Mouse (Mus musculus): ENCODE measurements at regions not wholly inside any gene's neighbourhood (a gene's known extent, or its start where the extent isn't known, plus 50 kb on each side); places are given as distances from the start of the nearest gene placed in this dataset.

DNA sequence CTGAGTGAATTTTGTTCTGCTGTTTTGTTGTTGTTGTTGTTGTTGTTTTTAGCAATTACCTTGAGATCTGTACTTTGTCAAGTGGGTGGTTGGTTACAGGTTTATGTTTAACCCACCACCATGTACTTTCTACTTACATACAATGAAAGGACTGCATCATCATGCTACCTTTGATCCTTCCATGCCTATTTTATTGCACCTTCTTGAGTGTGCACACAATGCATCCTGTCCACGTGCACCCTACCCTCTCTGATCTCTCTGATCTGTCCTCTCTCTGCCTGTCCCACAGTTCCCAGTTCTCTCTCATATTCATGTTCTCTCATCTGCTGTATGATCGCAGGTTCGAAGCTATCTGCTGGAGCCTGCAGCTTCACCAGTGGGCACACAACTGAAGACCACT lies 59.9 kb upstream of the Gas1 start:
- Histone ChIP-seq H3K4me3 (replicated peaks) (no peak overlapping the region), H3K27ac (no peak overlapping the region), H3K27me3 (no peaks in the 10 kb centered on the region), H3K4me1 (no peaks in the 10 kb centered on the region), H3K9ac (no peak overlapping the region), H3K4me2 (no peak overlapping the region), H3K36me3 (replicated peaks) (no peaks in the 10 kb centered on the region), H3K9me3 (no peaks in the 10 kb centered on the region)
- ATAC-seq (ENCODE audit: low FRiP score): no peak
- 92% methylated on average over 3 of the region's 3 CpGs for WGBS

DNA sequence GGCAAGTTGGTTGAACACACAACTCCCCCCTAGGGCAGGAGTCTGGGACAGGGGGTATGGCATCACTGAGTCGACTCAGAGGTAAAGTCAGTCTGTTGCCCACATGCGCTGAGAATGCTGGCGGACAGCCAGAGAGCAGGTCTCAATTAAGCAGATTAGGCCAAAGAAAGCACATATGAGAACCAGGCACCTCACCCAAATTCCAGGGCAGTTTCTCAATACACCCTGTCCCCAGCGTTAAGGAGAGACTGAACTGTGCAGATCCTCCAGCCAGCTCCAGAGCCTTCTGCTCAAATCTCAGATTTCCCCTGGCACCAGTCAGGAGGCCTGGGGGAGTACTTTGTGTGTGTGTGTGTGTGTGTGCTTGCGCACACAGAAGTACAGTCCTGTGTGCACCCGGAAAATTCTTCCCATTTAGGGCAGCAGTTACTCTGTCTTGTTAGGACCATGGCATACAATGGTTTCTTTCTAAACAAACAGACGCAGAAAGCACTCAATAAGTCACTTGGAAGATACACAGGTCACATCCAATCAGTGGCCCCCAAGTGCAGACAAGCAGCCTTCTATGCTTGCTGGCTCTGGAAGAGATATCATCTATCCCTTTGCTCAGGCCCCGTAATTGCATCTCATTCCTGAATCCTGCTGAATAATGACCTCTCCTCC lies 65.4 kb upstream of the Gas1 start:
- Histone ChIP-seq H3K36me3 (replicated peaks) (no peaks in the 10 kb centered on the region), H3K27ac (peak overlapping the region; percentile 42), H3K9me3 (no peaks in the 10 kb centered on the region), H3K4me3 (replicated peaks) (no peak overlapping the region), H3K4me1 (0 out of 2 replicates have a peak, but pooled peaks cover 5% of the 10 kb centered on the region), H3K4me2 (no peak overlapping the region), H3K9ac (no peak overlapping the region), H3K27me3 (no peaks in the 10 kb centered on the region)
- no peak for ATAC-seq (ENCODE audit: low FRiP score)
- 68% methylated on average over 8 of the region's 8 CpGs for WGBS

DNA sequence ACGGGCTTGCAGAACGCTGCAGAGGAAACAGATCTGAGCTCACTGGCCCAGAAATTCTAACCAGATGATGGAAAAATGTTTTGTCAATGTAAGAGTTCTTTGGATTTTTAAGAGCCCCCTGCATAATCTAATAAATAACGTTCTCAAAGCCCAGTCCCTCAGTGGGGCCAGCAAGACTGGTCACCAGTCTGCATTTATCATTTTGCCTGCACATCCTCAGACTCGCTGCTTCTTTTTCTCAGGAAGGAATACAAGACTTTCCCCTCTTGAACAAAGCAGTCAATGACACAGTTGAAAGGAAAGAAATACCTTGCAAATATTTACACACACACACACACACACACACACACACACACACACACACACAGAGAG lies 65.9 kb upstream of the Gas1 start:
- Histone ChIP-seq H3K27ac (peak overlapping the region; percentile 42; the same call in 1 of the 2 replicates), H3K9ac (no peak overlapping the region), H3K27me3 (no peaks in the 10 kb centered on the region), H3K9me3 (no peaks in the 10 kb centered on the region), H3K36me3 (replicated peaks) (no peaks in the 10 kb centered on the region), H3K4me1 (0 out of 2 replicates have a peak, but pooled peaks cover 5% of the 10 kb centered on the region), H3K4me3 (replicated peaks) (no peak overlapping the region), H3K4me2 (no peak overlapping the region)
- WGBS: 66% methylated on average over 4 of the region's 4 CpGs
- no peak for ATAC-seq (ENCODE audit: low FRiP score)

DNA sequence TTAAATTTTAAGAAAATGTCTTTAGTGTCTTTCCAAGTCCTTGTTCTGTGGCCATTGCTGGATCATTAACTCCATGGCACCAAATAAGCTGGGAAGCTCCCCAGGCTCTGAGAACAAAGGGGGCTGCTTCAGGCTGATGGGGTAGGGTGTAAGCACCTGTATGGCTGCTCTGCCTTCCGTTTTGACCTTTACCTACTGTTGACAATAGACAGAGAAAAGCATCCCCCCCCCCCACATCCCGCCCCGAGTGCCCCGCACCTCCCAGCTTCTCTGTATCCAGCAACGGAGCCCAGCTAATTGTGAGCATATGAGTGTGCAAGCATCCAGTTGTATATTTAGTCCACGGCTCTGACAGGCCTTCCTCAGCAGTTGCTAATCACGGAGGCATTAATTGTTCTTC lies 78.0 kb upstream of the Gas1 start:
- no peak overlapping the region for H3K4me2 ChIP-seq
- H3K9me3 ChIP-seq: no peaks in the 10 kb centered on the region
- H3K4me1 ChIP-seq: 0 out of 2 replicates have a peak, but pooled peaks cover 4% of the 10 kb centered on the region
- H3K27ac ChIP-seq: no peak overlapping the region
- no peaks in the 10 kb centered on the region for H3K27me3 ChIP-seq
- no peaks in the 10 kb centered on the region for H3K36me3 ChIP-seq (replicated peaks)
- H3K9ac ChIP-seq: no peak overlapping the region
- 47% methylated on average over 7 of the region's 7 CpGs for WGBS
- no peak for ATAC-seq (ENCODE audit: low FRiP score)
- no peak overlapping the region for H3K4me3 ChIP-seq (replicated peaks)

DNA sequence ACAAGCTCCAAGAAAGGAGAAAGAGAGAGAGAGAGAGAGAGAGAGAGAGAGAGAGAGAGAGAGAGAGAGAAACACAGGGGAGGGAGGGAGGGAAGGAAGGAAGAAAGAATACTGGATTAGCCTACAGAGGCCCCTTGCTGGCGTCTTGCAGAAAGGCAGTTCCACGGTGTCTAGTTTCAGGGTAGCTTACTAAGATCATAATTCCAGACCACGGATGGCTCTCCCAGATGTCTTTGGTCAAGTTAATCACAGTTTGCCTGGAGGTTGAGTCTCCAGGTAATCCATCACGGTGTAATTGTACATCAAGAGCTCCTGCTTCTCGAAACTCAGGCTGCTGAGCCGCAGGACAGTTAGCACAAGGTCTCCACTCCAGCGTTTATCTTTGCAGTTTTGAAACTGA lies 78.5 kb upstream of the Gas1 start:
- 63% methylated on average over 7 of the region's 7 CpGs for WGBS
- no peak for ATAC-seq (ENCODE audit: low FRiP score)

DNA sequence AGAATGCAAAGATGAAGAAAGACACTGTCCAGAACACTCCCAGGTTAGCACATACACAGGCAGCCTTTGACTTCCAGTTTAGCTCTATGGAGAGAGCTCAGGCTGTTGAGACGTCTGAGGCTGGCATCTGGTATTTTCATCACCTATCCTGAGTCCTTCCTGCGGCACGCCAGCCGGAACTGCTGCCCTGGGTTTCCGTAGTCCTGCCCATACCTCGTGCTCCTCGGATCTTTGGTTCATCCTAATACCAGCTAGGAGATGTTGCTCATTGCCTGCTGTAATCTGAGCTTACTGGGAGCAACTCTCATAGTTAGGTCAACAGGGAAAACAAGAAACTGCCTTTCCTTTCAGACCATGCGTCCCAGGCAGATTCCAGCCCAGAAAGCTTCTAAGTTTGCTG lies 79.8 kb upstream of the Gas1 start:
- H3K4me3 ChIP-seq (replicated peaks): no peak overlapping the region
- 73% methylated on average over 8 of the region's 8 CpGs for WGBS
- H3K27me3 ChIP-seq: no peaks in the 10 kb centered on the region
- H3K4me1 ChIP-seq: 0 out of 2 replicates have a peak, but pooled peaks cover 4% of the 10 kb centered on the region
- ATAC-seq (ENCODE audit: low FRiP score): no peak
- no peak overlapping the region for H3K4me2 ChIP-seq
- no peak overlapping the region for H3K9ac ChIP-seq
- no peaks in the 10 kb centered on the region for H3K36me3 ChIP-seq (replicated peaks)
- H3K27ac ChIP-seq: no peak overlapping the region
- no peaks in the 10 kb centered on the region for H3K9me3 ChIP-seq

More for the DNA sequence above, 78.5 kb upstream of the Gas1 start:
- H3K4me1 ChIP-seq: 0 out of 2 replicates have a peak, but pooled peaks cover 4% of the 10 kb centered on the region
- H3K27ac ChIP-seq: no peak overlapping the region
- H3K4me2 ChIP-seq: no peak overlapping the region
- no peak overlapping the region for H3K9ac ChIP-seq
- H3K4me3 ChIP-seq (replicated peaks): no peak overlapping the region
- H3K9me3 ChIP-seq: no peaks in the 10 kb centered on the region
- no peaks in the 10 kb centered on the region for H3K36me3 ChIP-seq (replicated peaks)
- no peaks in the 10 kb centered on the region for H3K27me3 ChIP-seq

DNA sequence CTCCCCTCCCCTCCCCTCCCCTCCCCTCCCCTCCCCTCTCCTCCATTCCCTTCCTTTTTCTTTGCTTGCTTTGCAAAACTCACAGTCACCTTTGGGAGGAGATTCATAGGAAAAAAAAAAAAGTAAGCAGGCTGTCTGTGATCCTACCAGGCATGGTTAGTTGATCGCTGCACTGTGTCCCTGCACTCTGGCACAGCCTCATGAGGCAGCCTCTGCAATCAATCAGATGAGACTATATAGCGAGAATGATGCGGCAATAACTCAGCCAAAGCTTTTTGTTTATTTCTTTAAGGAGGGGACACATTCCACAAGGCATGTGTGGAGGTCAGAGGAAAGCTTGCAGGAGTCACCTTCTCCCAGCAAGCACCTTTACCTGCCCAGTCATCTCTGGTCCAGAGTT lies 80.7 kb upstream of the Gas1 start:
- Histone ChIP-seq H3K4me1 (0 out of 2 replicates have a peak, but pooled peaks cover 4% of the 10 kb centered on the region), H3K9ac (no peak overlapping the region), H3K27ac (no peak overlapping the region), H3K4me3 (replicated peaks) (no peak overlapping the region), H3K9me3 (no peaks in the 10 kb centered on the region), H3K27me3 (no peaks in the 10 kb centered on the region), H3K36me3 (replicated peaks) (no peaks in the 10 kb centered on the region), H3K4me2 (no peak overlapping the region)
- no peak for ATAC-seq (ENCODE audit: low FRiP score)
- WGBS: 85% methylated on average over 3 of the region's 3 CpGs

DNA sequence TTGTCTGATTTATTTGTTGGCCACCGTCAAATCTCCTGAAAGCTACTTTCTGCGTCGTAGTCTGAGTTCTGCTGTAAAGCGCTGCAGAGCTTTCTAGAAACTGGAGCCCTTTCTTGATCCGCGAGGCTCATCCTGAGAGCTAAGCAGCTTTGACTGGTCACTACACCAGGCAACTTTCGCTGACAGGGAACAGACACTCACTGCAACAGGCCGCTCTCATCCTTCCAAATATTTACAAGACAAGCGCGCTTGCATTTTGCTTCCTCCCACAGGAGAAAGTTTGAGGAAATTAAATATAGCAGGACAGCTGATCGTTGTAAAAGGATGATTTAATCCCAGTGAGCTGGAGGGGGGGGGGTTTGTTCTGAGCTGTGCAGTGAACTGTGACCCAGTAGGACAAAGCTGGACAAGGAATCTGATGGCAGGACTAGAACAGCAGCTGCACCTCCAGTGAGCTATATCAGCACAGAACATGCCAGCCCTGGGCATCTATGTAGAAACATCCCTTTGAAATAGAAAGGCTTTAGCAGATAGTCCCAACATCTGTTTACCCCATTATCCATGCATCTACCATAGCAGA lies 85.4 kb upstream of the Gas1 start:
- Histone ChIP-seq H3K9ac (no peak overlapping the region), H3K36me3 (replicated peaks) (no peaks in the 10 kb centered on the region)
- no peak for ATAC-seq (ENCODE audit: low FRiP score)

DNA sequence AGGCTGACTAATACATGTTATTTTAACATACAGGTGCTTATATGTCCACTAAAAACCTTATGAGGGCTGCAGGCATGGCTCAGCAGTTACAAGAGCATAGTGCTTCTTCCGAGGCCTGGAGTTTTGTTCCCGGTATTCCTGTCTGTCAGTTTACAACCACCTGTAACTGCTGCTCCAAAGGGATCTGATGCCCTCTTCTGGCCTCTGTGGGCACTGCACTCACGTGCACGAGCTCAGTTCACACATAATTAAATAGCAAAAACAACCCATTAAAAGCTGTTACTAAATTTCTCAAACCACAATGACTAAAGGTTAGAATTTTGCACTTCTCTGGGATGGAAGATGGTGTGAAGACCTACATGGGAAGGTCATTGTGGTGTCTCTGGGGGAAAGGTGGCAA lies 87.3 kb upstream of the Gas1 start:
- H3K27ac ChIP-seq: no peak overlapping the region
- H3K36me3 ChIP-seq (replicated peaks): no peaks in the 10 kb centered on the region
- no peaks in the 10 kb centered on the region for H3K9me3 ChIP-seq
- H3K4me2 ChIP-seq: no peak overlapping the region
- H3K27me3 ChIP-seq: no peaks in the 10 kb centered on the region
- no peak overlapping the region for H3K9ac ChIP-seq
- H3K4me1 ChIP-seq: no peaks in the 10 kb centered on the region; the same call in 1 of the 2 replicates
- H3K4me3 ChIP-seq (replicated peaks): no peak overlapping the region
- WGBS: 94% methylated on average over 4 of the region's 4 CpGs
- ATAC-seq (ENCODE audit: low FRiP score): no peak

More for the DNA sequence above, 85.4 kb upstream of the Gas1 start:
- H3K4me3 ChIP-seq (replicated peaks): no peak overlapping the region
- 88% methylated on average over 11 of the region's 11 CpGs for WGBS
- H3K27ac ChIP-seq: no peak overlapping the region
- H3K9me3 ChIP-seq: no peaks in the 10 kb centered on the region
- H3K27me3 ChIP-seq: no peaks in the 10 kb centered on the region
- no peak overlapping the region for H3K4me2 ChIP-seq
- no peaks in the 10 kb centered on the region; the same call in 1 of the 2 replicates for H3K4me1 ChIP-seq

DNA sequence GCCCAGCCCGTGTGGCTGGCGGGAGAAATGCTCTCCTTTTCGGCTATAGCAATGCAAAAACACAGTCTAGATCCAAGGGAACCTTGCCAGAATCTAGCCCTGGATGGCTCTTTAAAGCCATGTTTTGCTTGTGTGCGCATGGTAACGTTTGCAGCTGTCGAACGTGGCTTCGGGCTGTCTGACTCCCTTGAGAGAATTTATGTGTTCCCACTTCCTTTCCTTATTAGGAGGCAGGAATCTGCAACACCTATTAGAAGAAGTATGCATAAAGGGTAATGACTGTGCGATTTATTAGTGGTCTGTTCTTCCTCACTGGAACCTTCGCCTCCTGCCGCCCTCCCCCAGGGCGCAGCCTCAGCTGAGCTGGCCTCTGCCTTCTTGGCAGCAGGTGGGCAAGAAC lies 90.4 kb upstream of the Gas1 start:
- Histone ChIP-seq H3K9me3 (no peaks in the 10 kb centered on the region), H3K4me2 (no peak overlapping the region), H3K4me3 (replicated peaks) (no peak overlapping the region), H3K36me3 (replicated peaks) (no peaks in the 10 kb centered on the region), H3K9ac (no peak overlapping the region), H3K4me1 (no peaks in the 10 kb centered on the region; the same call in 1 of the 2 replicates), H3K27me3 (no peaks in the 10 kb centered on the region), H3K27ac (no peak overlapping the region)
- WGBS: 63% methylated on average over 12 of the region's 12 CpGs
- no peak for ATAC-seq (ENCODE audit: low FRiP score)

DNA sequence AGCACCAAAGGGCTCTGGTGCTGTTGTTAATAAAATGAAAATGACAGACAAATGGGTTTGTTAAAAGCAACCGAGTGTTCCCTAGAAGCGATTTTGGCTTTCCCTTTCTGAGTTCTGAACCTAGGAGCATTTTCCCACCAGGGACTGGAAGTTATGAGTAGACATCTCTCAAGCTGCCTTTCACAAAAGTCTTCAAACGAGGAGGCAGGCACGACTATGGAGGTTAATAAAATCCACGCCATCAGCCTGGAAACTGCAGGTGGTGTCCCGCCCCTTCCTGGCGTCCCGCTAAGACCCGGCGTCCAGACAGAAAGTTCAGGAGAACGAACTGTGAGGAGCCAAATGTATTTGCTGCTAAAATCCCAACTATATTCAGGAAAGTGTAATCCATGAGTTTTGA lies 91.1 kb upstream of the Gas1 start:
- Histone ChIP-seq H3K4me1 (no peaks in the 10 kb centered on the region; the same call in 1 of the 2 replicates), H3K36me3 (replicated peaks) (no peaks in the 10 kb centered on the region), H3K9me3 (no peaks in the 10 kb centered on the region), H3K9ac (no peak overlapping the region), H3K4me2 (no peak overlapping the region), H3K4me3 (replicated peaks) (no peak overlapping the region), H3K27me3 (no peaks in the 10 kb centered on the region), H3K27ac (no peak overlapping the region)
- no peak for ATAC-seq (ENCODE audit: low FRiP score)
- 81% methylated on average over 11 of the region's 11 CpGs for WGBS

DNA sequence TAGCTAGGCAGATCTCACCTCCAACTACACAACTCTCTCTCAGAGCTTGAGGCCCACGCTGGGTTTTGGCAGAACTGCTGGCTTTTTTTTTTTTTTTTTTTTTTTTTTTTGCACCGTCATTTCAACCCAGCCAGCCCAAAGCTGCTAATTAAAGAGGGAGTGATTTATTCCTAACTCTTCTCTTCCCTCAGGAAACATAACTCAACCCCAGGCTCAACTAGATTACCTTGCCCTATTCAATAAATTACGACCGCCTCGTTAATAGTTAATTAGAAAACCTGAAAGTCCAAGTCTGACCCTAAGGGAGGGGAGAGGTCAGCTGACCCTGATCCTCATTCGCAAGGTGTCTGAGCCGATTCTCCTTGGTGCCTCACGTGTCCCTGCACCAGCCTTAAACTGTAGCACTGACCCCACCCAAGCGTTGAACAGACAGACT lies 92.3 kb upstream of the Gas1 start:
- ATAC-seq (ENCODE audit: low FRiP score): no peak
- 0 out of 2 replicates have a peak, but pooled peaks cover 3% of the 10 kb centered on the region for H3K9me3 ChIP-seq
- no peaks in the 10 kb centered on the region; the same call in 1 of the 2 replicates for H3K4me1 ChIP-seq
- H3K9ac ChIP-seq: no peak overlapping the region
- H3K4me3 ChIP-seq (replicated peaks): no peak overlapping the region
- H3K27me3 ChIP-seq: no peaks in the 10 kb centered on the region
- no peak overlapping the region for H3K27ac ChIP-seq
- no peak overlapping the region for H3K4me2 ChIP-seq
- H3K36me3 ChIP-seq (replicated peaks): no peaks in the 10 kb centered on the region
- 53% methylated on average over 9 of the region's 9 CpGs for WGBS

DNA sequence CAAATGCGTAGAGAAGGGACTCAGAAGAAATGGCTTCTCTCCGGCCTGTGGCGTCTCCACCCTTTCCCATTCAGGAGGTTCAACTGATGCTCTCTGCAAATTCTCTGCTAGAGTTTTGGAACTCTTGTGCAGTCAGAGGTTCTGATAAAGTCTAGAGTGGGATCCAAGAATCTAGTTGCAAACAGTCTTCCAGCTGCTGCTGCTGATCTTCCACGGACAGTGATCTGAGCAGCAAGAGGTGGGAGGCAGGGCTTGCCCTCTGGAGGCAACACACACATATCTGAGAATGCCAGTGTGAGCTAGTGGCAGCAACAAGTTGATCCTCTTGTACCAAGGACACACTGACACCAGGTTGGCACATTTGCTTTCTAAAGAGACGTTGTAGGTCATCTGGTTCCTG lies 93.4 kb upstream of the Gas1 start:
- Histone ChIP-seq H3K36me3 (replicated peaks) (no peaks in the 10 kb centered on the region), H3K4me3 (replicated peaks) (no peak overlapping the region), H3K27me3 (no peaks in the 10 kb centered on the region), H3K4me1 (no peaks in the 10 kb centered on the region; the same call in 1 of the 2 replicates), H3K9ac (no peak overlapping the region), H3K4me2 (no peak overlapping the region), H3K27ac (no peak overlapping the region), H3K9me3 (0 out of 2 replicates have a peak, but pooled peaks cover 3% of the 10 kb centered on the region)
- no peak for ATAC-seq (ENCODE audit: low FRiP score)
- 93% methylated on average over 5 of the region's 5 CpGs for WGBS
